Mouse (Mus musculus): ENCODE results near the gene Agap1.

- TF ChIP-seq EP300 (optimal IDR thresholded peaks at IDR 0.05): no peak
- no peak for TF ChIP-seq CTCF (IDR thresholded peaks at IDR 0.05; ENCODE audit: low read depth)
Measured at GRCm38 (mm10) chr1:89707756-89708480, 253.3 kb downstream of the Agap1 start.

Data from stomach, postnatal 0 days (tissue).